Mouse (Mus musculus) brain, embryonic 14.5 days (tissue): ENCODE measurements around the gene Castor1.

Experiments
- CTCF ChIP-seq: fragments of 200-500 bp; IDR thresholded peaks from 2 replicates; pipeline ENCODE4 v1.5.1; 2012; ENCODE audit warnings: inconsistent platforms, mild to moderate bottlenecking, moderate library complexity, borderline replicate concordance; ENCODE audit not compliant: insufficient read depth, insufficient read length; ENCODE audit errors: extremely low read depth
- POLR2A ChIP-seq: fragments of 200-500 bp; IDR thresholded peaks from 2 replicates; pipeline ENCODE4 v1.6.1; 2012; ENCODE audit warnings: mild to moderate bottlenecking, inconsistent platforms, borderline replicate concordance; ENCODE audit not compliant: poor library complexity, insufficient read depth, insufficient read length, severe bottlenecking; ENCODE audit errors: extremely low read depth

GRCm38 (mm10) chr11:4231435-4231834, 13.4 kb downstream of the Castor1 start:
- TF ChIP-seq CTCF (no peak), POLR2A (no peak)
